Mouse (Mus musculus): Measurements from ENCODE around the gene Vps53. TPM values are rescaled to one million over a fixed set of nuclear protein-coding genes. Genes with fewer than 3 reads are reported as not detected.

Gene Vps53
- polyA plus RNA-seq, 1 experiment = not detected

- 90% methylated on average over 3 of the region's 3 CpGs for WGBS
- no peak overlapping the region for H3K4me3 ChIP-seq (ENCODE audit: insufficient read depth, low read depth, low read length)
- TF ChIP-seq POLR2A (IDR thresholded peaks at IDR 0.05; ENCODE audit: insufficient read depth, low read depth, low read length) = no peak
- TF ChIP-seq CTCF (IDR thresholded peaks at IDR 0.05; ENCODE audit: insufficient read depth, low read depth, low read length) = no peak
- peaks cover 18% of the 10 kb centered on the region for H3K4me1 ChIP-seq (ENCODE audit: control insufficient read depth, insufficient read depth, low read length)
- H3K27ac ChIP-seq (ENCODE audit: insufficient read depth, low read depth, low read length) = no peak overlapping the region
Observed at GRCm38 (mm10) chr11:76039271-76040053, 140.0 kb downstream of the Vps53 start.

- H3K27ac ChIP-seq (ENCODE audit: insufficient read depth, low read depth, low read length) = no peak overlapping the region
- 70% methylated on average over 6 of the region's 6 CpGs for WGBS
- H3K4me1 ChIP-seq (ENCODE audit: control insufficient read depth, insufficient read depth, low read length) = peaks cover 10% of the 10 kb centered on the region
Observed at GRCm38 (mm10) chr11:76037581-76038294, 141.7 kb downstream of the Vps53 start.

GRCm38 (mm10) chr11:76035182-76035581 is 144.3 kb downstream of the Vps53 start:
- TF ChIP-seq POLR2A (IDR thresholded peaks at IDR 0.05; ENCODE audit: insufficient read depth, low read depth, low read length) = no peak
- no peak for TF ChIP-seq CTCF (IDR thresholded peaks at IDR 0.05; ENCODE audit: insufficient read depth, low read depth, low read length)
- Histone ChIP-seq H3K4me1 (ENCODE audit: control insufficient read depth, insufficient read depth, low read length) (no peaks in the 10 kb centered on the region), H3K4me3 (ENCODE audit: insufficient read depth, low read depth, low read length) (no peak overlapping the region), H3K27ac (ENCODE audit: insufficient read depth, low read depth, low read length) (no peak overlapping the region)
- WGBS = 94% methylated on average over 8 of the region's 8 CpGs

More at GRCm38 (mm10) chr11:76037581-76038294, 141.7 kb downstream of the Vps53 start:
- TF ChIP-seq POLR2A (IDR thresholded peaks at IDR 0.05; ENCODE audit: insufficient read depth, low read depth, low read length) = no peak
- no peak overlapping the region for H3K4me3 ChIP-seq (ENCODE audit: insufficient read depth, low read depth, low read length)

- TF ChIP-seq CTCF (IDR thresholded peaks at IDR 0.05; ENCODE audit: insufficient read depth, low read depth, low read length) = no peak
- no peak for TF ChIP-seq POLR2A (IDR thresholded peaks at IDR 0.05; ENCODE audit: insufficient read depth, low read depth, low read length)
- no peak overlapping the region for H3K27ac ChIP-seq (ENCODE audit: insufficient read depth, low read depth, low read length)
- no peaks in the 10 kb centered on the region for H3K4me1 ChIP-seq (ENCODE audit: control insufficient read depth, insufficient read depth, low read length)
- no peak overlapping the region for H3K4me3 ChIP-seq (ENCODE audit: insufficient read depth, low read depth, low read length)
- 88% methylated on average over 4 of the region's 4 CpGs for WGBS
Observed at GRCm38 (mm10) chr11:76033836-76034235, 145.6 kb downstream of the Vps53 start.

GRCm38 (mm10) chr11:76033359-76033758 is 146.1 kb downstream of the Vps53 start:
- Histone ChIP-seq H3K27ac (ENCODE audit: insufficient read depth, low read depth, low read length) (no peak overlapping the region), H3K4me1 (ENCODE audit: control insufficient read depth, insufficient read depth, low read length) (no peaks in the 10 kb centered on the region), H3K4me3 (ENCODE audit: insufficient read depth, low read depth, low read length) (no peak overlapping the region)
- TF ChIP-seq POLR2A (IDR thresholded peaks at IDR 0.05; ENCODE audit: insufficient read depth, low read depth, low read length) = no peak
- TF ChIP-seq CTCF (IDR thresholded peaks at IDR 0.05; ENCODE audit: insufficient read depth, low read depth, low read length) = no peak
- WGBS = 89% methylated on average over 6 of the region's 6 CpGs

GRCm38 (mm10) chr11:76028072-76028465 is 151.4 kb downstream of the Vps53 start:
- 16% methylated on average over 13 of the region's 14 CpGs for WGBS
- Histone ChIP-seq H3K4me3 (ENCODE audit: insufficient read depth, low read depth, low read length) (peak overlapping the region; percentile 65), H3K4me1 (ENCODE audit: control insufficient read depth, insufficient read depth, low read length) (peaks cover 9% of the 10 kb centered on the region), H3K27ac (ENCODE audit: insufficient read depth, low read depth, low read length) (no peak overlapping the region)
- TF ChIP-seq CTCF (IDR thresholded peaks at IDR 0.05; ENCODE audit: insufficient read depth, low read depth, low read length) (no peak), POLR2A (IDR thresholded peaks at IDR 0.05; ENCODE audit: insufficient read depth, low read depth, low read length) (no peak)

GRCm38 (mm10) chr11:76027139-76028071 is 152.0 kb downstream of the Vps53 start, which contains the start of gene Rflnb:
Rflnb (minus strand) TSS chr11:76027782.
- Histone ChIP-seq H3K4me1 (ENCODE audit: control insufficient read depth, insufficient read depth, low read length) (peaks cover 9% of the 10 kb centered on the region), H3K27ac (ENCODE audit: insufficient read depth, low read depth, low read length) (no peak within 1 kb of the TSS), H3K4me3 (ENCODE audit: insufficient read depth, low read depth, low read length) (peak within 1 kb of the TSS; percentile 65)
- 1% methylated on average over 112 of the region's 112 CpGs for WGBS
- no peak for TF ChIP-seq CTCF (IDR thresholded peaks at IDR 0.05; ENCODE audit: insufficient read depth, low read depth, low read length)
- no peak for TF ChIP-seq POLR2A (IDR thresholded peaks at IDR 0.05; ENCODE audit: insufficient read depth, low read depth, low read length)

GRCm38 (mm10) chr11:76026527-76027138 is 152.8 kb downstream of the Vps53 start:
- H3K27ac ChIP-seq (ENCODE audit: insufficient read depth, low read depth, low read length) = no peak overlapping the region
- 18% methylated on average over 14 of the region's 14 CpGs for WGBS

More at GRCm38 (mm10) chr11:76026527-76027138, 152.8 kb downstream of the Vps53 start:
- TF ChIP-seq CTCF (IDR thresholded peaks at IDR 0.05; ENCODE audit: insufficient read depth, low read depth, low read length) (no peak), POLR2A (IDR thresholded peaks at IDR 0.05; ENCODE audit: insufficient read depth, low read depth, low read length) (no peak)
- Histone ChIP-seq H3K4me3 (ENCODE audit: insufficient read depth, low read depth, low read length) (peak overlapping the region; percentile 65), H3K4me1 (ENCODE audit: control insufficient read depth, insufficient read depth, low read length) (peaks cover 9% of the 10 kb centered on the region)
